ENCODE assay signal across 16 mouse cellular contexts in the genomic region with DNA sequence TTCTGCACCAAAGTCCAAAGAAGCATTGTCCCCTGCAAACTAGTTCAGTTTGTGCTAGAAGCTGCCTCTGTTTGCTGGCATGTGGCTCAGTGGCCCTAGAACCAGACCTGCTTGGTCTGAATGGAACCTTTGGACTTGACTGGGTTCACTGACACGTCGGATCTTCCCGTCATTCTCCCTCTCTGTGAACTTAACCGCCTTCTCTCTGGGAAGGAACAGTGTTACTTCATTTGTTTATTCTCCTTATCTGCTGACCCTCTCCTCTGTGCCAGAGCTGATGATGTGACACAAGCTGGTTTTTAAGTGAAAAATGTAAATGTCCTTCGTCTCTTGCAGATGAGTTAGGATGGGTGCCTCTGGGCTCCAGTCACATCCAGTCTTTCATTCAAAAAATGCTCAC.
DNase-seq lines count a peak whose midpoint lies in the region; TF ChIP-seq lines count a peak whose summit lies in the region.
"Had no signal": no experiment of that assay in that cellular context is flagged by ENCODE, and none has a peak within 500 bp of the region (broad histone marks: within the 10 kb centered on the region; RNA-seq: fewer than 3 reads in every experiment).

No protein-coding gene starts in this region.

- H3K4me1 ChIP-seq in heart, embryonic 10.5 days: peaks cover 60% of the 10 kb centered on the region
- H3K4me1 ChIP-seq in small intestine, adult 2 months (ENCODE audit: control insufficient read depth, insufficient read depth, insufficient read length, low read length): peaks cover 10% of the 10 kb centered on the region; the same call in 1 of the 2 replicates
- H3K4me1 ChIP-seq: forebrain, embryonic 12.5 days; midbrain, embryonic 15.5 days; neural tube, embryonic 12.5 days had no signal

- no peak for TF ChIP-seq CTCF in layer of hippocampus, adult 2 months (conservative IDR thresholded peaks at IDR 0.05)
- TF ChIP-seq CTCF in small intestine, adult 2 months (IDR thresholded peaks at IDR 0.05; ENCODE audit: extremely low read depth, insufficient read length, insufficient replicate concordance, low read depth, low read length): no peak

- 37% methylated on average over 5 of the region's 5 CpGs for WGBS in heart, embryonic 10.5 days
- WGBS in small intestine, adult 2 months: 15% methylated on average over 5 of the region's 5 CpGs

- no peaks in the 10 kb centered on the region for H3K9me3 ChIP-seq in heart, embryonic 10.5 days
- H3K9me3 ChIP-seq: embryonic facial prominence, embryonic 15.5 days; forebrain, embryonic 12.5 days; midbrain, embryonic 15.5 days; neural tube, embryonic 12.5 days had no signal

- TF ChIP-seq POLR2A in small intestine, adult 2 months (IDR thresholded peaks at IDR 0.05; ENCODE audit: low read depth, low read length): no peak

- no peaks in the 10 kb centered on the region for H3K36me3 ChIP-seq in heart, embryonic 10.5 days
- H3K36me3 ChIP-seq in small intestine, adult 2 months (ENCODE audit: control insufficient read depth, insufficient read depth, low read length): no peaks in the 10 kb centered on the region
- H3K36me3 ChIP-seq: embryonic facial prominence, embryonic 15.5 days; forebrain, embryonic 12.5 days; midbrain, embryonic 15.5 days; neural tube, embryonic 12.5 days had no signal

- no peak overlapping the region for H3K4me3 ChIP-seq in heart, embryonic 10.5 days
- no peak overlapping the region for H3K4me3 ChIP-seq in layer of hippocampus, adult 2 months
- H3K4me3 ChIP-seq in small intestine, adult 2 months (ENCODE audit: low read depth, low read length): no peak overlapping the region
- H3K4me3 ChIP-seq: embryonic facial prominence, embryonic 15.5 days; forebrain, embryonic 12.5 days; midbrain, embryonic 15.5 days; neural tube, embryonic 12.5 days had no signal

- H3K27me3 ChIP-seq in heart, embryonic 10.5 days (ENCODE audit: insufficient read depth, poor library complexity, severe bottlenecking): no peaks in the 10 kb centered on the region
- H3K27me3 ChIP-seq in small intestine, adult 2 months (ENCODE audit: control insufficient read depth, insufficient read depth, low read length): no peaks in the 10 kb centered on the region
- H3K27me3 ChIP-seq: embryonic facial prominence, embryonic 15.5 days; forebrain, embryonic 12.5 days; midbrain, embryonic 15.5 days; neural tube, embryonic 12.5 days had no signal

- DNase-seq in heart, embryonic 10.5 days (ENCODE audit: low spot score): no peak
- DNase-seq in heart, postnatal 14 days: no peak
- DNase-seq in layer of hippocampus, adult 2 months (ENCODE audit: low spot score in 2 of 2): no peak
- no peak for DNase-seq in layer of hippocampus, postnatal 36 days
- DNase-seq in kidney, postnatal 14 days: peak; percentile 44
- DNase-seq in urinary bladder, postnatal 14 days (ENCODE audit: low spot score): no peak
- no peak for DNase-seq in thymus, postnatal 4 days
- DNase-seq: cerebellum, adult 18-20 months; thymus, postnatal 14 days had no signal

- peak overlapping the region; percentile 81 for H3K27ac ChIP-seq in heart, embryonic 10.5 days
- peak overlapping the region; percentile 95; the same call in 1 of the 2 replicates for H3K27ac ChIP-seq in layer of hippocampus, adult 2 months
- peak overlapping the region; percentile 14; the same call in 1 of the 2 replicates for H3K27ac ChIP-seq in small intestine, adult 2 months (ENCODE audit: insufficient read depth, low read depth, low read length)
- H3K27ac ChIP-seq: embryonic facial prominence, embryonic 15.5 days; forebrain, embryonic 12.5 days; hindbrain, postnatal 0 days; macrophage; midbrain, embryonic 15.5 days; neural tube, embryonic 12.5 days had no signal

- intact Hi-C loops in heart, postnatal 14 days (cut with DNase I): loop anchor here (5.0 kb wide), 1 partner anchor 67 kb away; a partner anchor contains a TSS

Comparison
In these comparisons a context has a peak if more than half of its experiments do, and no peak if none do; other contexts are left out.
1. H3K27ac ChIP-seq: peak in every context shown above with its lines; median percentile 95 in layer of hippocampus, adult 2 months; 81 in heart, embryonic 10.5 days; 14 in small intestine, adult 2 months.